Mouse (Mus musculus): ENCODE data around the gene Arpc4. TPM values are rescaled to one million over a fixed set of nuclear protein-coding genes. Genes with fewer than 3 reads are reported as not detected.
"Not testable (repeated sequence)": the region's sequence is repeated elsewhere in the genome, so short reads cannot be mapped to it uniquely, and the experiment has no call there.

Arpc4 gene
- 327 and 333 TPM in 2 replicates for polyA plus RNA-seq (2016; fragmentation: Nextera tagmentation; extraction: Ambion mirVana)

- H3K9ac ChIP-seq = peak within 1 kb of the TSS; percentile 91
- under 1% methylated on average over 60 of the region's 61 CpGs for WGBS
- H3K9me3 ChIP-seq = no peaks in the 10 kb centered on the region
- ATAC-seq (ENCODE audit: low FRiP score) = peak; percentile 95
- H3K4me2 ChIP-seq = peak within 1 kb of the TSS; percentile 88
- H3K4me1 ChIP-seq = peaks cover 19% of the 10 kb centered on the region
- peak within 1 kb of the TSS; percentile 78 for H3K4me3 ChIP-seq (replicated peaks)
- no peaks in the 10 kb centered on the region for H3K27me3 ChIP-seq
- H3K27ac ChIP-seq = peak within 1 kb of the TSS; percentile 94
- H3K36me3 ChIP-seq (replicated peaks) = peaks cover 52% of the 10 kb centered on the region
Measured at GRCm38 (mm10) chr6:113377496-113378385, at the start of gene Arpc4, which contains the start of gene Tada3. Gene Arpc4 (plus strand): TSS chr6:113378115. Gene Tada3 (minus strand): TSS chr6:113377883.

DNA sequence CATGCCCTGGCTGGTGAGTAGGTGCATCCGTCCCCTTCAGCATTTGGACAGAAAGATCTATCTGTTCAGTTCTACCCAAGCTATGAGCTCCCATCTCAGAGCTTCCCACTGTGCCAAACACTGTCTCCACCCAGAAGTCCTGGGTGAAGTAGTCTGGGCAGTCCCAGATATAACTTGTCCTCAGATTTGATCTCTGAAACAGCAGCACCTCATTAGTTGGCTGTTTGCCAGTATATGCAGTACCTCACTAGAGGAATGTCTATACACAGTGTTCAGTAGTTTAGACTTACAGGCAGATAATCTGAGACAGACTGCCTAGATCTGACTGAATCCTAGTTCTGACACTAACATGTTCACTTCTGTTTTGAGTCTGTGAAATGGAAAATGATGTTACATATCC is 48.5 kb upstream of the Arpc4 start:
- Histone ChIP-seq H3K27ac (no peak overlapping the region), H3K36me3 (replicated peaks) (peaks cover 40% of the 10 kb centered on the region), H3K4me1 (peaks cover 22% of the 10 kb centered on the region), H3K4me2 (no peak overlapping the region), H3K4me3 (replicated peaks) (no peak overlapping the region), H3K27me3 (no peaks in the 10 kb centered on the region), H3K9me3 (no peaks in the 10 kb centered on the region), H3K9ac (no peak overlapping the region)
- 97% methylated on average over 1 of the region's 1 CpGs for WGBS
- no peak for ATAC-seq (ENCODE audit: low FRiP score)

DNA sequence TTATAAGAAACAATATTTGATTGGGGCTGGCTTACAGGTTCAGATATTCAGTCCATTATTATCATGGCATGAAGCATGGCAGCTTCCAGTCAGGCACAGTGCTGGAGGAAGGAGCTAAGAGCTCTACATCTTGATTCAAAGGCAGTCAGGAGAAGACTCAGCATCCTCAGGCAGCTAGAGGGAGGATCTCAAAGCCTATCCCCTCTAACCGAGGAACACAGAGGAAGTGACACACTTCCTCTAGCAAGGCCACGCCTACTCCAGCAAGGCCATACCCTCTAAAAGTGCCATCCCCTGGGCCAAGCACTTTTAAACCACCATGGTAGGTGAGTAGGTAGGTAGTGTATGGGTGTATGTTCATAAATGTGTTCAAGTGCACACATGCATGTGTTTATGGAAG is 47.4 kb upstream of the Arpc4 start:
- no peaks in the 10 kb centered on the region for H3K9me3 ChIP-seq
- H3K27me3 ChIP-seq = no peaks in the 10 kb centered on the region
- no peak overlapping the region for H3K4me2 ChIP-seq
- H3K4me1 ChIP-seq = peaks cover 18% of the 10 kb centered on the region
- 73% methylated on average over 2 of the region's 2 CpGs for WGBS
- no peak overlapping the region for H3K27ac ChIP-seq
- no peak for ATAC-seq (ENCODE audit: low FRiP score)
- no peak overlapping the region for H3K9ac ChIP-seq
- peaks cover 45% of the 10 kb centered on the region for H3K36me3 ChIP-seq (replicated peaks)
- no peak overlapping the region for H3K4me3 ChIP-seq (replicated peaks)

GRCm38 (mm10) chr6:113331721-113332120 is 46.2 kb upstream of the Arpc4 start:
- no peak for ATAC-seq (ENCODE audit: low FRiP score)
- no peaks in the 10 kb centered on the region for H3K9me3 ChIP-seq
- no peak overlapping the region for H3K4me2 ChIP-seq
- 93% methylated on average over 11 of the region's 11 CpGs for WGBS
- peak overlapping the region; percentile 17; the same call in 1 of the 2 replicates for H3K9ac ChIP-seq
- peaks cover 11% of the 10 kb centered on the region for H3K4me1 ChIP-seq
- H3K27me3 ChIP-seq = no peaks in the 10 kb centered on the region
- peaks cover 55% of the 10 kb centered on the region for H3K36me3 ChIP-seq (replicated peaks)
- H3K4me3 ChIP-seq (replicated peaks) = no peak overlapping the region
- no peak overlapping the region for H3K27ac ChIP-seq

GRCm38 (mm10) chr6:113332734-113333133 is 45.2 kb upstream of the Arpc4 start:
- not testable (repeated sequence) for H3K27me3 ChIP-seq; H3K9ac ChIP-seq; H3K9me3 ChIP-seq; H3K4me3 ChIP-seq (replicated peaks); ATAC-seq (ENCODE audit: low FRiP score); H3K4me2 ChIP-seq; H3K4me1 ChIP-seq
- Histone ChIP-seq H3K36me3 (replicated peaks) (peaks cover 57% of the 10 kb centered on the region), H3K27ac (peak overlapping the region; percentile 67; the same call in 1 of the 2 replicates)
- WGBS = 81% methylated on average over 6 of the region's 6 CpGs

DNA sequence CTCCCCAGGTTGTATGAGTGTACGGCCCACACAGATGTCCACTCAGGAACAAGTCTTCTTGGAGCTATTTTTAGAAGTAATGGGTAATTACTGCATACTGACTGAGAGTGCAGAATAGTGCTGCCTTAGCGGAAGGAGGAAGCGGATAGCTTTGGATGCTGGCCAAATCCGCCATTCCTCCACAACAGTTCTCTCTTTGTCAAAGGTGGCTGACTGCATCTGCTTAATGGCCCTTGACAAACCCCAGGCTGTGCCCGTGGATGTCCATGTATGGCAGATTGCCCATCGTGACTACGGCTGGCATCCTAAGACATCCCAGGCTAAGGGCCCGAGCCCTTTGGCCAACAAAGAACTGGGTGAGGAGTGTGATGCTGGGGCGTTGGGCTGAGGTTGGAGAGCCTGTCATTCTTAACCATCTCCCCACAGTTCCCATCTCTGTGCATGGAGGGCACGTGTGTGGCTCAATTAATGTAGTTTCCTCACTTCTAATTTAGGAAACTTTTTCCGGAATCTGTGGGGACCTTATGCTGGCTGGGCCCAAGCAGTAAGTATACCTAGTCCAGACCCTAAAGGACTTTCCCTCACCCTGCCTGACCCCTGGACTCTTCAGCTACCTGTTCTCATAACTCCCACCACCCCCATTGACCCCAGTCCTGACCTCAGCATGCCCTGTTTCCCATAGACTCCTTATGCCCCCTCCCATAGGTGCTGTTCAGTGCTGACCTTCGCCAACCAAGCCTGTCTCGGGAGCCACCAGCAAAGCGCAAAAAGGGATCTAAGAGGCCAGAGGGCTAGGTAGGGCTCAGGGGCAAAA is 44.6 kb upstream of the Arpc4 start:
- peak overlapping the region; percentile 67; the same call in 1 of the 2 replicates for H3K27ac ChIP-seq
- no peaks in the 10 kb centered on the region for H3K27me3 ChIP-seq
- peak; percentile 71 for ATAC-seq (ENCODE audit: low FRiP score)
- H3K9ac ChIP-seq = no peak overlapping the region
- peaks cover 63% of the 10 kb centered on the region for H3K36me3 ChIP-seq (replicated peaks)
- H3K4me1 ChIP-seq = peaks cover 4% of the 10 kb centered on the region; the same call in 1 of the 2 replicates
- no peak overlapping the region for H3K4me2 ChIP-seq
- no peaks in the 10 kb centered on the region for H3K9me3 ChIP-seq
- H3K4me3 ChIP-seq (replicated peaks) = no peak overlapping the region
- 70% methylated on average over 14 of the region's 14 CpGs for WGBS

GRCm38 (mm10) chr6:113334216-113334615 is 43.7 kb upstream of the Arpc4 start:
- H3K36me3 ChIP-seq (replicated peaks) = peaks cover 63% of the 10 kb centered on the region
- H3K27me3 ChIP-seq = no peaks in the 10 kb centered on the region
- no peak overlapping the region for H3K4me3 ChIP-seq (replicated peaks)
- H3K9ac ChIP-seq = no peak overlapping the region
- WGBS = 80% methylated on average over 6 of the region's 6 CpGs
- no peak overlapping the region for H3K4me2 ChIP-seq
- no peaks in the 10 kb centered on the region for H3K9me3 ChIP-seq
- H3K27ac ChIP-seq = no peak overlapping the region
- H3K4me1 ChIP-seq = peaks cover 4% of the 10 kb centered on the region; the same call in 1 of the 2 replicates
- no peak for ATAC-seq (ENCODE audit: low FRiP score)

DNA sequence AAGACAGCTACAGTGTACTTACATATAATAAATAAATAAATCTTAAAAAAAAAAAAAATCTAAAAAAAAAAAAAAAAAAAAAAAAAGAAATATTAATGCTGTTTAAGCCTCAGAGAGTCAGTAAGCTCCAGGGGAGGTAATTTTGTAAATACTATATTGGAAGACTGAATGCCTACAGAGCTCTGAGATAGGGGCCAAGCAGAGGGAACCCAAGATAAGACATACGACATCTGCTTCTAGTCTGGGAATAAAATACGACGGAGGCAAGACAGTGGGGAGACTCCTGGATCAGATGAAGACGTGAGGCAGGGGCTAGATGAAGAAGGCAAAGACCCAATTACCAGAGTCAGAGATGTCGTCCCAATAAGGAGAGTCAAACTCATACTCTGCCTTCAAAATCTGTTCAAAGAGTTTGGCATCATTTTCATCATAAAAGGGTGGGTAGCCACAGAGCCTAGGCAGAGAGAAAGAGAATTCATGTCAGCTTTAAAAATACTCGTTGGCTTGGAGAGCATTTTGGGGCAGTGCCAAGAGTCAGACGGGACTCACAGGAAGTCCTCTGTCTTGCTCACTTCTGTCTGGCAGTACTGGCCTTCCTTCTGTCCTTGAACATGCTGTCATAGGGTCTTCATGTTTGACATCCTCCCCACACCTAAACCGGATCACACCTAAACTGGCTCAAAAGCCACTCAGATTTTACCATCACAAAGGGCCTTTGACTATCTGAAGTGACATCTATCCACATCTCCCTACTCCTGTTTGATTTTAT is 40.9 kb upstream of the Arpc4 start:
- no peak overlapping the region for H3K27ac ChIP-seq
- peaks cover 4% of the 10 kb centered on the region; the same call in 1 of the 2 replicates for H3K4me1 ChIP-seq
- WGBS = 80% methylated on average over 8 of the region's 8 CpGs
- H3K9me3 ChIP-seq = no peaks in the 10 kb centered on the region
- no peak overlapping the region for H3K9ac ChIP-seq
- no peak overlapping the region for H3K4me2 ChIP-seq
- no peak for ATAC-seq (ENCODE audit: low FRiP score)
- H3K27me3 ChIP-seq = no peaks in the 10 kb centered on the region
- H3K36me3 ChIP-seq (replicated peaks) = peaks cover 55% of the 10 kb centered on the region
- H3K4me3 ChIP-seq (replicated peaks) = no peak overlapping the region

DNA sequence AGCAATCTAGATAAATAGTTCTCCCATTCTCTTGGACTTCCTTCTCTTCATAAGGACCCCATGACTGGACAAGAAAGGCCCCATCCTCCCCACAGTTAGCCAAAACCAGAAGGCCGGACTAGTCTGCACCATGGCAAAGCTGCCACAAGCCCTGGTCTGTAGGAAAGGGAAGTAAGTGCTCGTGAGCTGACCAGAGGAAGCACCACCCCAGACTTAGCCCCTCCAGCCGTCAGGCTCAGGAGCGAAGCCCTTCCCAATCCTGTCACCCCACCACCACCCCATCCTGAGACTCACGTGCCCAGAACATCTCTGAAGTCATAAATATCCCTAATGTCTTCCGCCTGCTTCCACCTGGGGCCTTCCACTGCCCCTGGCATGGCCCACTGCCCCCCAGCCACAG is 36.3 kb upstream of the Arpc4 start:
- Histone ChIP-seq H3K27ac (no peak overlapping the region), H3K27me3 (peaks cover 6% of the 10 kb centered on the region; the same call in 1 of the 2 replicates), H3K36me3 (replicated peaks) (peaks cover 19% of the 10 kb centered on the region; the same call in 1 of the 2 replicates), H3K4me3 (replicated peaks) (no peak overlapping the region), H3K9ac (no peak overlapping the region), H3K4me1 (peaks cover 21% of the 10 kb centered on the region), H3K4me2 (no peak overlapping the region), H3K9me3 (no peaks in the 10 kb centered on the region)
- 91% methylated on average over 6 of the region's 6 CpGs for WGBS
- ATAC-seq (ENCODE audit: low FRiP score) = no peak

GRCm38 (mm10) chr6:113342297-113342696 is 35.6 kb upstream of the Arpc4 start:
- no peak overlapping the region for H3K9ac ChIP-seq
- H3K4me3 ChIP-seq (replicated peaks) = no peak overlapping the region
- H3K36me3 ChIP-seq (replicated peaks) = peaks cover 19% of the 10 kb centered on the region; the same call in 1 of the 2 replicates
- 42% methylated on average over 5 of the region's 7 CpGs for WGBS
- peak overlapping the region; percentile 83; the same call in 1 of the 2 replicates for H3K4me2 ChIP-seq
- no peaks in the 10 kb centered on the region for H3K9me3 ChIP-seq
- peaks cover 21% of the 10 kb centered on the region for H3K4me1 ChIP-seq
- H3K27ac ChIP-seq = no peak overlapping the region
- peaks cover 6% of the 10 kb centered on the region; the same call in 1 of the 2 replicates for H3K27me3 ChIP-seq
- no peak for ATAC-seq (ENCODE audit: low FRiP score)

- peak; percentile 85 for ATAC-seq (ENCODE audit: low FRiP score)
- Histone ChIP-seq H3K4me2 (peak within 1 kb of the TSS; percentile 83), H3K27me3 (peaks cover 6% of the 10 kb centered on the region; the same call in 1 of the 2 replicates), H3K9me3 (no peaks in the 10 kb centered on the region), H3K9ac (peak within 1 kb of the TSS; percentile 85), H3K36me3 (replicated peaks) (peaks cover 10% of the 10 kb centered on the region; the same call in 1 of the 2 replicates), H3K4me1 (peaks cover 21% of the 10 kb centered on the region), H3K4me3 (replicated peaks) (peak within 1 kb of the TSS; percentile 58), H3K27ac (no peak within 1 kb of the TSS)
- WGBS = 17% methylated on average over 30 of the region's 32 CpGs
Measured at GRCm38 (mm10) chr6:113343177-113344092, 34.5 kb upstream of the Arpc4 start, which contains the start of gene Camk1. Gene Camk1 (minus strand): TSS chr6:113343984.

Data from forebrain, embryonic 12.5 days (tissue).